Mouse (Mus musculus): Measurements from ENCODE around the gene Dmrt1.

- TF ChIP-seq NANOG (IDR thresholded peaks at IDR 0.05; ENCODE audit: borderline replicate concordance, low read length) (no peak), CTCF (conservative IDR thresholded peaks at IDR 0.05; ENCODE audit: low read length) (no peak), POU5F1 (IDR thresholded peaks at IDR 0.05; ENCODE audit: borderline replicate concordance, low read length) (no peak)
Measured at GRCm38 (mm10) chr19:25611116-25611515, 105.7 kb downstream of the Dmrt1 start.
